Mouse (Mus musculus): ENCODE data around the gene St3gal2. TPM values are rescaled to one million over a fixed set of nuclear protein-coding genes. Genes with fewer than 3 reads are reported as not detected.

St3gal2 gene
- polyA plus RNA-seq, 1 experiment from 2014 or later, result 7.1 TPM

- H3K27ac ChIP-seq (replicated peaks), result no peak overlapping the region
- H3K4me3 ChIP-seq (ENCODE audit: low read depth, low read length), result no peak overlapping the region
- no peaks in the 10 kb centered on the region for H3K36me3 ChIP-seq (ENCODE audit: control insufficient read depth, insufficient read depth, low read length)
- ATAC-seq (ENCODE audit: low FRiP score, low TSS enrichment) (no peak), DNase-seq (ENCODE audit: low spot score) (no peak)
- no peaks in the 10 kb centered on the region for H3K9me3 ChIP-seq (ENCODE audit: control insufficient read depth, low read length)
- H3K4me1 ChIP-seq (replicated peaks; ENCODE audit: control insufficient read depth, insufficient read depth), result peaks cover 3% of the 10 kb centered on the region; the same call in 1 of the 2 replicates
- no peaks in the 10 kb centered on the region for H3K27me3 ChIP-seq (ENCODE audit: control insufficient read depth, insufficient read depth, low read length)
- WGBS, result 71% methylated on average over 11 of the region's 11 CpGs
- no peak overlapping the region for H3K9ac ChIP-seq (ENCODE audit: low read length)
- TF ChIP-seq CTCF (IDR thresholded peaks at IDR 0.05; ENCODE audit: low read depth) (no peak), EP300 (optimal IDR thresholded peaks at IDR 0.05) (no peak)
- no peak overlapping the region for H3K4me2 ChIP-seq (replicated peaks; ENCODE audit: low read depth)
These were observed 1.7 kb upstream of the St3gal2 start for GRCm38 (mm10) chr8:110918027-110918426.

GRCm38 (mm10) chr8:110918460-110918859 is 1.3 kb upstream of the St3gal2 start:
- no peak overlapping the region for H3K27ac ChIP-seq (replicated peaks)
- no peaks in the 10 kb centered on the region for H3K27me3 ChIP-seq (ENCODE audit: control insufficient read depth, insufficient read depth, low read length)
- DNase-seq (ENCODE audit: low spot score) (no peak), ATAC-seq (ENCODE audit: low FRiP score, low TSS enrichment) (no peak)
- H3K9ac ChIP-seq (ENCODE audit: low read length), result no peak overlapping the region
- H3K9me3 ChIP-seq (ENCODE audit: control insufficient read depth, low read length), result no peaks in the 10 kb centered on the region
- WGBS, result 51% methylated on average over 8 of the region's 8 CpGs
- no peak overlapping the region for H3K4me2 ChIP-seq (replicated peaks; ENCODE audit: low read depth)
- H3K36me3 ChIP-seq (ENCODE audit: control insufficient read depth, insufficient read depth, low read length), result no peaks in the 10 kb centered on the region
- H3K4me1 ChIP-seq (replicated peaks; ENCODE audit: control insufficient read depth, insufficient read depth), result peaks cover 3% of the 10 kb centered on the region; the same call in 1 of the 2 replicates
- H3K4me3 ChIP-seq (ENCODE audit: low read depth, low read length), result no peak overlapping the region
- no peak for TF ChIP-seq CTCF (IDR thresholded peaks at IDR 0.05; ENCODE audit: low read depth)
- TF ChIP-seq EP300 (optimal IDR thresholded peaks at IDR 0.05), result no peak

DNA sequence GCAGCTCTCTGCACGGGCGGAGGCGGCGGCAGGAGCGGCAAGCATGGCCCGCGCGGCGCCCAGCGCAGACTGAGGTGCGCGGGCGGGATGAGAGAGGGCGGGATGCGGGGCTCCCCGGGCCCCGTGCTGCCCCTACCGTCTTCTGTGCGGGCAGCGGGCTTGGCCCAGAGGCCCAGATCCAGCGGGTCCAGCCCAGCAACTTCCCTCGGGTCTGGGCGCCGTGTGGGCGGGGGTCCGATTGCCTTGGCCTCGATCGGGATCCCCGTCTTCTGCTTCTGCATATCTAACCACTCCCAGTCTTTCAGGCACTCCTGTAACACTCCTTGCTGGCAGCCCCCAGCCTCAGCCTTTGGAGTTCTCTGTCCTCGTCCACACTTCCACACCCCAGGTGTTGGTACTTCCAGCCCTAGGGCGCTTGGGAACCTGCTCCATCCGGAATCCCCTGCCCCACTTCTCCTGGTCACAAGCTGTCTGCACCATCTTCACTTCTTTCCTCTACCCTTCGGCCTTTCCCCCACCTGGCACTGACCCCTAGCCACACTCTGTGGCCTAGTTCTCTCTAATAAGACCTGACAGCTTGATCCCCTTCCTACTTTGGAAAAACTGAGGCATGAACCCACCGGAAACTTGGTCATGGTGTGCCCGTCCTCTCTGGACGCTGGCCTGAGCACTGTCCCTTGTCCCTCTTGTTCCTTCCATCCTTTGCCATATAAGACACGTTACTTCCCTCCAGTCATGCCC is 480 bp downstream of the St3gal2 start:
- WGBS, result 4% methylated on average over 19 of the region's 37 CpGs
- H3K4me2 ChIP-seq (replicated peaks; ENCODE audit: low read depth), result peak overlapping the region; percentile 67
- TF ChIP-seq EP300 (optimal IDR thresholded peaks at IDR 0.05) (no peak), CTCF (IDR thresholded peaks at IDR 0.05; ENCODE audit: low read depth) (0 out of 2 replicates have a peak, but pooled peaks have one; percentile 2)
- DNase-seq (ENCODE audit: low spot score), result no peak
- peak; percentile 65; the same call in 1 of the 2 replicates for ATAC-seq (ENCODE audit: low FRiP score, low TSS enrichment)
- H3K9ac ChIP-seq (ENCODE audit: low read length), result peak overlapping the region; percentile 74
- H3K9me3 ChIP-seq (ENCODE audit: control insufficient read depth, low read length), result no peaks in the 10 kb centered on the region
- H3K27ac ChIP-seq (replicated peaks), result peak overlapping the region; percentile 67
- no peaks in the 10 kb centered on the region for H3K36me3 ChIP-seq (ENCODE audit: control insufficient read depth, insufficient read depth, low read length)
- peaks cover 3% of the 10 kb centered on the region; the same call in 1 of the 2 replicates for H3K4me1 ChIP-seq (replicated peaks; ENCODE audit: control insufficient read depth, insufficient read depth)
- H3K27me3 ChIP-seq (ENCODE audit: control insufficient read depth, insufficient read depth, low read length), result no peaks in the 10 kb centered on the region
- peak overlapping the region; percentile 69 for H3K4me3 ChIP-seq (ENCODE audit: low read depth, low read length)

DNA sequence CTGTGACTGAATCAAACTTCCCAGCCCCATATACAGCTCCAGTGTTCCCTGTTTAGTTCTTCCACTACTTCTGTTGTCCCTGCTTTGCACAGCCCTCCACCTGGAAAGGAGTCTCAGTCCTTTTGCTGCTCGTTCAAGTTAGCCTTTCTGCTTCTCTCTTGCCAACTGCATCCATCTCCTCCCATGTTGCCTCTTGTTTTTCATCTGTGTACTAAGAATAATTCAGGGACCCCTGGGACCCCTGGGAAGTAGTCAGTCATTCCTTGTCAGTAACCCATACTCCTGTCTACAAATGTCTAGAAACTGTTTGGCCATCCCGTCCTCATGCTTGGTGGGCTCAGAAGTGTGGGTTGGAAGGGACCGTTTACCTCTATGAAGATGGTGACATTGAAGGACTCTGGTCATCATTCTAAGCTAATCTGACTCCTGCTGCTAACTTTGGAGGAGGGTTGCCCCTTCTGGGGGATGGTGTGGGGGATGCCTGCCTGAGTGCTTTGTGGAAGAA is 1.1 kb downstream of the St3gal2 start:
- WGBS, result 26% methylated on average over 3 of the region's 3 CpGs
- H3K9ac ChIP-seq (ENCODE audit: low read length), result peak overlapping the region; percentile 74
- no peak for ATAC-seq (ENCODE audit: low FRiP score, low TSS enrichment)
- peak overlapping the region; percentile 69 for H3K4me3 ChIP-seq (ENCODE audit: low read depth, low read length)
- no peaks in the 10 kb centered on the region for H3K36me3 ChIP-seq (ENCODE audit: control insufficient read depth, insufficient read depth, low read length)
- H3K27me3 ChIP-seq (ENCODE audit: control insufficient read depth, insufficient read depth, low read length), result no peaks in the 10 kb centered on the region
- TF ChIP-seq CTCF (IDR thresholded peaks at IDR 0.05; ENCODE audit: low read depth), result no peak
- TF ChIP-seq EP300 (optimal IDR thresholded peaks at IDR 0.05), result no peak
- DNase-seq (ENCODE audit: low spot score), result no peak
- H3K4me1 ChIP-seq (replicated peaks; ENCODE audit: control insufficient read depth, insufficient read depth), result peaks cover 3% of the 10 kb centered on the region; the same call in 1 of the 2 replicates
- H3K27ac ChIP-seq (replicated peaks), result peak overlapping the region; percentile 67
- peak overlapping the region; percentile 67 for H3K4me2 ChIP-seq (replicated peaks; ENCODE audit: low read depth)
- no peaks in the 10 kb centered on the region for H3K9me3 ChIP-seq (ENCODE audit: control insufficient read depth, low read length)

DNA sequence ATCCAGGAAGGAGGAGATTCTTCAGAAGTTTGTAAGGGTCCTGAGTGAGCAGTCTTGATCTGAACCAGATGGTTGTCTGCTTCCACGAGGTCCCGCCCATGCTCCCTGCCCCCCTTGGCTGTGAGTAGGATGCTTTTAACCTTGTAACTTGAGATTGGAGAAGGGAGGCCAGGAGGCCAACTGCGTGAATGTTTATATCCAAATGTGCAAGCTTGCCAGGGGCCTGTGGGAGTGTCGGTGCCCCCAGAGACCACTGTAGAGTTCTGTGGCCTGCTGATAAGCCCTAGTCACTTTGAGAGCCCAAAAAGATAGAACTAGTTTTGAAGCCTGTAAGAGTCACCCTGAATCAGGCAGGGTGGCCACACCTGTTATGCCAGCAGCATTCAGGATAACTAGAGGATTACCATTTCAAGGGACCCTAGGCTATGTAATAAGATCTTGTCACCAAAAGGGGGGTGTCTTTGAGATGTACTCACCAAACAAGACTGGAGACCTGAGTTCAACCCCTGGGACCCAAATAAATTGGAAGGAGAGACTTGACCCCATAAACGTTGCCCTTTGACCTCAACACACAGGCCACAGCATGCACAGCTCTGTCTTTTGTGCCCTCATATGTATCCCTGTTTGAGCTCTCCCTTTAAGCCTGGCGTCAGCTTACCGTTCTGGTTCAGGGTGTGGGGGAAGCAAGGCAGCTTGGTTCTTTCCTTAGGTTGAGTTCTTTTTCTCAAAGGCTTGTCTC is 1.9 kb downstream of the St3gal2 start:
- no peaks in the 10 kb centered on the region for H3K36me3 ChIP-seq (ENCODE audit: control insufficient read depth, insufficient read depth, low read length)
- H3K4me2 ChIP-seq (replicated peaks; ENCODE audit: low read depth), result peak overlapping the region; percentile 67
- no peaks in the 10 kb centered on the region for H3K27me3 ChIP-seq (ENCODE audit: control insufficient read depth, insufficient read depth, low read length)
- no peak for ATAC-seq (ENCODE audit: low FRiP score, low TSS enrichment)
- peak overlapping the region; percentile 67; the same call in 1 of the 2 replicates for H3K27ac ChIP-seq (replicated peaks)
- H3K4me3 ChIP-seq (ENCODE audit: low read depth, low read length), result no peak overlapping the region
- H3K9me3 ChIP-seq (ENCODE audit: control insufficient read depth, low read length), result no peaks in the 10 kb centered on the region
- WGBS, result 30% methylated on average over 7 of the region's 7 CpGs
- peak overlapping the region; percentile 74 for H3K9ac ChIP-seq (ENCODE audit: low read length)
- H3K4me1 ChIP-seq (replicated peaks; ENCODE audit: control insufficient read depth, insufficient read depth), result peaks cover 3% of the 10 kb centered on the region; the same call in 1 of the 2 replicates
- no peak for TF ChIP-seq CTCF (IDR thresholded peaks at IDR 0.05; ENCODE audit: low read depth)
- TF ChIP-seq EP300 (optimal IDR thresholded peaks at IDR 0.05), result no peak
- DNase-seq (ENCODE audit: low spot score), result no peak

Data from stomach, postnatal 0 days (tissue).